Mouse (Mus musculus) cortical plate, adult 2 months (tissue): ENCODE results near the gene Cnga1. TPM values are rescaled to one million over a fixed set of nuclear protein-coding genes. Genes with fewer than 3 reads are reported as not detected.

Experiments used
- H3K27ac ChIP-seq: fragments of 200-500 bp; 2 replicates; pipeline ENCODE4 v1.5.1; 2012; ENCODE audit warnings: low read length, control low read depth, inconsistent platforms; ENCODE audit not compliant: insufficient read depth
- H3K4me1 ChIP-seq: fragments of 200-500 bp; 2 replicates; pipeline ENCODE4 v1.6.1; 2011; ENCODE audit warnings: low read length; ENCODE audit not compliant: control insufficient read depth, insufficient read depth
- H3K4me3 ChIP-seq: fragments of 200-500 bp; 2 replicates; pipeline ENCODE4 v1.5.1; 2011; ENCODE audit warnings: mild to moderate bottlenecking, low read length, control low read depth; ENCODE audit not compliant: insufficient read depth
- CTCF ChIP-seq: fragments of 200-500 bp; IDR thresholded peaks from 2 replicates; pipeline ENCODE4 v1.5.1; 2011; ENCODE audit warnings: mild to moderate bottlenecking, control low read depth, low read length; ENCODE audit not compliant: insufficient read depth; ENCODE audit errors: extremely low read depth
- POLR2A ChIP-seq: fragments of 200-500 bp; IDR thresholded peaks from 2 replicates; pipeline ENCODE4 v1.6.1; 2011; ENCODE audit warnings: mild to moderate bottlenecking, low read length, control low read depth; ENCODE audit not compliant: insufficient read depth; ENCODE audit errors: extremely low read depth
- polyA plus RNA-seq: library from polyadenylated mRNA; depleted of rRNA; stranded (reverse); fragments of >200 nt; gene quantifications from 2 replicates; pipeline ENCODE4 v1.2.3, GENCODE M21; 2012; rRNA removed

Cnga1 gene
- not detected in 2 replicates for polyA plus RNA-seq

DNA sequence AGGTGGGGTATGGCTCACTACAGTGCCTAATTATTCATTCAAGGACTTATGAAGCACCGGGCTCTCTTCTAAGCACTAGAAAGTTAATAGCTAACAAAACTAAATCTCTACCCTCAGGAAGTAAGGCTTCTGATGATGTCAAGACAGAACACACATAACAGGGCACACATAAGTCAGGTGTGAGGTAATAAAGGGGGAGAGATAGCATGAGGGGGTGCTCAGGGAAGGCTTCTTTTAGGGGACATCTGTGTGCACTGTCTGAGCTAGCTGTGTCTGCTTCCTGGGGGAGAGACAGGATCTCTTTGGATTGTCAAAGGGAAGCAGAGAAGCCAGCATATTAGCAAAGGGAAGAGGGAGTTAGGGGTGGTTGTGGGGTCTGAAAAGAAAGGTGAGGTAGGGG lies at the start of gene Cnga1:
Gene Cnga1 (minus strand): TSS at position 101 of the 400 bp plus-strand sequence.
- peaks cover 2% of the 10 kb centered on the region; the same call in 1 of the 2 replicates for H3K4me1 ChIP-seq
- no peak within 1 kb of the TSS for H3K4me3 ChIP-seq
- TF ChIP-seq CTCF (no peak), POLR2A (no peak)
- H3K27ac ChIP-seq = no peak within 1 kb of the TSS

DNA sequence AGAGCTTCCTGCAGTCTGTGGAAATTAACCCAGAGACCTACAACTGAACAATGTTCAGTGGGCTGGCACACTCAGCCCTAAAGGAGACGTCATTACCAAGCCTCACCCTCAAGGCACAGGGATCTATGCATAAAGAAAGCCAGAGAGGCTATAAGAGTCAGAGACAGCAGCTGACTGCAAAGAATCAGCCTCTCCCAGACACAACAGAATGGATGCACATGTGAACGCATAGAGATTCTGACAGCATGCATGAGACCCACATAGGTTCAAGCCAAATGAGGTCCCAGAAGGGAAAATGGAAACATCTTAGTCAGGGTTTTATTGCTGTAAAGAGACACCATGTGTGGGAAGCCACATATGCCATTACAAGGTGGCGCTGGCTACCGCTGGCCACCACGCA lies 46.4 kb upstream of the Cnga1 start:
- no peak overlapping the region for H3K4me3 ChIP-seq
- no peak overlapping the region for H3K27ac ChIP-seq
- no peaks in the 10 kb centered on the region for H3K4me1 ChIP-seq
- TF ChIP-seq POLR2A (no peak), CTCF (no peak)

GRCm38 (mm10) chr5:72689556-72689955 lies 45.5 kb upstream of the Cnga1 start:
- TF ChIP-seq CTCF (no peak), POLR2A (no peak)

GRCm38 (mm10) chr5:72681451-72681850 lies 37.4 kb upstream of the Cnga1 start:
- H3K4me1 ChIP-seq = no peaks in the 10 kb centered on the region
- TF ChIP-seq CTCF (no peak), POLR2A (no peak)

More at GRCm38 (mm10) chr5:72689556-72689955, 45.5 kb upstream of the Cnga1 start:
- Histone ChIP-seq H3K27ac (no peak overlapping the region), H3K4me3 (no peak overlapping the region), H3K4me1 (no peaks in the 10 kb centered on the region)

DNA sequence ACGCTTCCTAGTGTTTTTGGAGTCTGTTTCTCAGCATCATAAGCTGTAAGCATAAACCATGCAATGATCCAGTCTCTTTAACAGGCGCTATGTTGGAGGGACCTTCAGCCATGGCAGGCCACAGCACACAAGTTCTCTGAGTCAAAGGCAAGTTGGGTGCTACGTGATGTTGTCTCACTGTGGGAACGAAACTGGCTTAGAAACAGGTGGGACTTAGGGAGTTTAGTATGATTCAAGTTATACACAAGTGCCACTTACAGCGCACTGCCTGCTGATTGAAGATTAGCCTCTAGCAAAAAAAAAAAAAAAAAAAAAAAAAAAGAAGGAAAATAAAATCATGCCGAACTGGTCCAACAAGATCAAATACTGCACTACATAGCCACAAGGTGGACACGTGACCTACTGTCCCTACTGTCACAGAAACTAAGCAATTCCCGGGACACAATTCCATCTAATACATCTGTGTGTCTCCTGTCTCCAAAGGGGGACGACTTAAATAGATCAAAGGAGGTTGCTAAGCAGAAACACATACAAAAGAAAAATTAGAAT lies 31.0 kb upstream of the Cnga1 start:
- TF ChIP-seq POLR2A = no peak
- no peak for TF ChIP-seq CTCF
- Histone ChIP-seq H3K4me3 (no peak overlapping the region), H3K4me1 (no peaks in the 10 kb centered on the region), H3K27ac (no peak overlapping the region)

More at GRCm38 (mm10) chr5:72681451-72681850, 37.4 kb upstream of the Cnga1 start:
- Histone ChIP-seq H3K27ac (no peak overlapping the region), H3K4me3 (no peak overlapping the region)

- Histone ChIP-seq H3K4me3 (no peak overlapping the region), H3K27ac (no peak overlapping the region), H3K4me1 (no peaks in the 10 kb centered on the region)
- no peak for TF ChIP-seq CTCF
- TF ChIP-seq POLR2A = no peak
These were observed 27.1 kb upstream of the Cnga1 start for GRCm38 (mm10) chr5:72671017-72671699.

GRCm38 (mm10) chr5:72668351-72668750 lies 24.3 kb upstream of the Cnga1 start:
- H3K4me3 ChIP-seq = no peak overlapping the region
- no peaks in the 10 kb centered on the region for H3K4me1 ChIP-seq
- H3K27ac ChIP-seq = no peak overlapping the region
- no peak for TF ChIP-seq POLR2A
- TF ChIP-seq CTCF = no peak

DNA sequence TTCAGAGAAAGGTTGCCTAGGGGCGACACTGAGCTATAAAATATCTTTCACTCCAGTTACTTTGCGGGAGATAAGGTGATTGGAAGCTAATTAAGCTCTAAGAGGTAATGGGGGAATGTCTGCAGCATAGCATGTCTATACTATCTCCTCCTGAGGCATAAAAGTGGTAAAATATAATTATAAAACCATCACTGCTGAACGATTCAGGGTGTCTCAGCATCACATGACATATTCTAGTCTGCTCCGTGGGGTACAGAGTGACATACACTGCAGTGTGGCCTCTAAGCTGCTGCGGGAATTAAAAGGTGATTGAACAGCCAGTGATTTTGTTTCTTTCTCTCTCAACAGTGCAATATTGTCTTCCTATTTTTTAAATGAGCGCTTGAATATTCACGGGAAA lies 22.4 kb upstream of the Cnga1 start:
- no peak overlapping the region for H3K4me3 ChIP-seq
- no peak overlapping the region for H3K27ac ChIP-seq
- H3K4me1 ChIP-seq = no peaks in the 10 kb centered on the region
- TF ChIP-seq CTCF (no peak), POLR2A (no peak)

DNA sequence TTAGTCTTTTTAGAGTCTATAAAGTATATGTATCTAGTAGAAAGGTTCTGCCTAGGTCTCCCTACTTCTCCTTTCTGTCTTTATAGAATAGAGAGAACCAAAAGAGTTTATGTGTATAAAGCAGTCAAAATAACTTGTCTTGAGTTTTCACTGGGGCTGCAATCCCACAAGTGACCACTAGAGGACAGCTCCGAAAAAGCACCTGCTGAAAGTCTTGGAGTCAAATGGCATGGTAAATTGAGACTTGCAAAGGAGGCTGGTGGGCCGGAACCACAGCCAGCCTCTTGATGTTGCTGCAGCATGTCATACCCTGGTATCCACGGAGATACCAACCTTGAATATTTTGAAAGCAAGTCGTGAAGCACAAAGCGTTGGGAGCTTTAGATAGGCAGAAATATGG lies 21.2 kb upstream of the Cnga1 start:
- Histone ChIP-seq H3K27ac (no peak overlapping the region), H3K4me3 (no peak overlapping the region), H3K4me1 (no peaks in the 10 kb centered on the region)
- TF ChIP-seq POLR2A = no peak
- TF ChIP-seq CTCF = peak; percentile 73

- Histone ChIP-seq H3K4me1 (no peaks in the 10 kb centered on the region), H3K27ac (no peak overlapping the region), H3K4me3 (no peak overlapping the region)
- TF ChIP-seq CTCF (no peak), POLR2A (no peak)
These were observed 20.8 kb upstream of the Cnga1 start for GRCm38 (mm10) chr5:72664854-72665253.
